Mouse (Mus musculus): Measurements from ENCODE around the gene Slc13a1. TPM values are rescaled to one million over a fixed set of nuclear protein-coding genes. Genes with fewer than 3 reads are reported as not detected.
"Not testable (repeated sequence)": the region's sequence is repeated elsewhere in the genome, so short reads cannot be mapped to it uniquely, and the experiment has no call there.

Gene Slc13a1
- not detected for total RNA-seq (2021)
- long read RNA-seq, experiment 1: 0 reads
- long read RNA-seq, experiment 2: 0 reads

DNA sequence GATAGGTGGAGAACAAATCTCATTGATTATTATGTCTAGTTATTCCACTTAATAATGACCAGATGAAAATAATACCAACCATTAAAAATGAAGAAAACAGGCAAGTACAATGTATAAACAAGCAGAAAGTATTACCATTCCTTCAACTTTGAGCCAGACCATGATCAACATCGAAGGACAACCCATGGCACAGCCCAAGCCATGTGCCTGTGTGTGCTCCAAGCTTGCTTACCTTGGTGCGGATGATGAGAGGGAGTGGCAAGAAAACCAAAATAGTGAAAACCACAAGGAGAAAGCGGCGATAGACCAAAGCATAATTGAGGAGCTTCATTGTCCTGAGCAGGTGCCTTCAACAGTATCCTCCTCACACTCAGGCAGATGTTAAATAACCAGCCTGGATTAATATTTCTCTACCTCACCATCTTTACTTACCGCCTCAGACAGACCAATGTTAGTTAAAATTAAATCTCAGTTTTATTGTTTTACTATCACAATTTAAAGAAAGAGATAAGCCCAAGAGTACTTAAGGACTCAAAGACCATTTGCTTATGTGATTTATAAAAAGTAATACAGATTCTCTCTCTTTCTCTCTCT, at the start of gene Slc13a1:
TSS of gene Slc13a1 (minus strand) at position 359 of the 594 bp plus-strand sequence.
- no peak for DNase-seq (ENCODE audit: low spot score)

DNA sequence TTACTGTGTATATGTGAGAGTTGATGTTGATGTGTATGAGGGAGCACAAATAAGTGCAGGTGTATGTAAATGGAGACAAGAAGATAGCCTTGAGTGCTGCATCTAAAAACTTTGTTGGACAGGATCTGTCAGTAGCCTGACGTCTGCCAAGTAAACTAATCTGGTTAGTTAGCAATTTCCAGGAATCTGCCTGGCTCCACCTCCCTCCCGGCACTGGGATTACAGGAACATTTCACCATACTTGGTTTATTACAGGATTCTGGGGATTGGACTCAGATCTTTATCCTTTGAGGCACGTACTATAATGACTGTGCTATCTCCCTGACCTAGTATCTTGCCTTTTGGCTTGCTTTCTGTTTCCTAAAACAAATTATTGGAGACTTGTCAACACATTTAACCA, 40.0 kb upstream of the Slc13a1 start:
- no peak for DNase-seq (ENCODE audit: low spot score)

DNA sequence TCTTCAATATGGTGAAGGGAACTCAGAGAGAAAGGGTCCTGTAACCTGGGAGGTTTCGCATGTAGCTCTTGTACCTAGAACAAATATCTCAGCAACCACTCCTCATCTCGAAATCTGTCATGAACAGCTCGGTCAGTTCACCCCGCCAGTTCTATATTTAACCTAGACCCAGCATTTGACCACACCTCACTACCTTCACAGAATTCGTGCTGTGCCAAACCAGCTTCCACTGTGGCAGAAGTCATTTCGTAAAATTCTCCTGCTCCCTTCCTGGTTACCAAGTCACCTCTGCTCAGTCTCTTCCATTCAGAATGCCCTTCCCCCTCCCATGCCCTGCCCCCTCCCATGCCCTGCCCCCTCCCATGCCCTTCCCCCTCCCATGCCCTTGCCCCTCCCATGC, 34.3 kb upstream of the Slc13a1 start:
- DNase-seq (ENCODE audit: low spot score): no peak

DNA sequence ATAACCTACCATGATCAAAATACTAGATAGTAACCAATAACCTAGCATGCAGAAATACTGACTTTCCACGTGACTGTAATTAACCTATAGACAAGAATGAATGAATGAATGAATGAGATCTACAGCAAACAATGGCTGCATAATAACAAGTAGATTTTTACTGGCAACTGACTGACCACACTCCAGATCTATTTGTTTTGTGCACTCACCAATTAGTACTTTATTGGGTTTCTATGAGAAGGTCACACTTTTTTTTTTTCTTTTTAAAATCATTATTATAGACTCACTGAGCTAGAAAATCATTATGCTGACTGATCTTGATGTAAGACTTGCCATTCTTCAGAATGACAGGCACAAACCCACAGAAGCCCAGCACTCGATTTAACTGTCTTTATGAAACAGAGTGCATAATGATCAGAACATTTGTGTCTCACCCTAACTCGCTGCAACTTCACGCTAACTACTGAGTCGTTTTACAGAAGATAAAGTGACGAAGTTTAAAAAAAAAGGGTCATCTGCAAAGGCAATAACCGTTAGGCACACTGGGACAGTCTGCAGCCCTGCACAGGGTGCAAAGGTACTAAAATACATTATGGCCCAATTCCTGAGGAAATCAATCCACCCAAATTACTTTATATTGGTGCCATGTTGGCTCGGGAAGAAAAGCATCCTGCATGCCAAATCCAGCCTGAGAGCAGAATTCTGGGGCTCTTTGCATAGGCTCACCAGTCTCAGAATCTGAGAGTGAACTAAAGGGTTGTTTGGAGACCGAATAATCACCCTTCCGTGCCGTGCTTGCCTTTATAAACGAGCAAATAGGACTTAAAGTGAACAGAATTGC, 33.0 kb upstream of the Slc13a1 start:
- no peak for DNase-seq (ENCODE audit: low spot score)

DNA sequence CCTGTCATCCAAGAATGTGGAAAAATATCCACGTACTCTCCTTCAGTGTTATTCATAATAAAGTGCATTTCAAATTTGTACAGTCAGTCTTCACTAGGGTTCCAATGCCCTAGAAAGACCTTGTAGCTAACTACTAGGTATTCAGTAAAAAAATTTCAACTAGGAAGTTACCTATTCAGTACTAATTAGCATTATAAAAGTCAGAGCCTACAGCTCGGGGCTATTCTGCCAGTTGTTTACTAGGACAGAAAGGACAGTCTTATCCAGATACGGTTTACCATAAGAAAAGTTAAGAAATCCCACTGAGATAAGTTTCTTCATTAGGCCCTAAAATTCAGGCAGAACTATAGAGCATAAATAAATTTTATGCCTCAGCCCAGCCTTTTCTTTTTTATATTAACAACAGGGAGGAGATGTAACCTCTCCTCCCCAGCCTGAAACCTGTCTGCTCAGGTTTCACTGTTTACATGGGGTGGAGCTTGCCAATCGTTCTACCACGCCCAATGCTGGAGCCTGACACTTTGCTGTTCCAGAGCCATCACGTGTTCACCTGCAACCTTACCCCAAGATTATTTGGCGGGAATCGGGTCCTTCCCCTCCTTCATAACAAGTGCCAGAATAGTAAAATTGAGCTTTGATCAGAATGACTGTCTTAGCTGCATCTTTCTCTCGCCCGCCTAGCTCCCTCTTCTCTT, 29.8 kb upstream of the Slc13a1 start:
- DNase-seq (ENCODE audit: low spot score): not testable (repeated sequence)

DNA sequence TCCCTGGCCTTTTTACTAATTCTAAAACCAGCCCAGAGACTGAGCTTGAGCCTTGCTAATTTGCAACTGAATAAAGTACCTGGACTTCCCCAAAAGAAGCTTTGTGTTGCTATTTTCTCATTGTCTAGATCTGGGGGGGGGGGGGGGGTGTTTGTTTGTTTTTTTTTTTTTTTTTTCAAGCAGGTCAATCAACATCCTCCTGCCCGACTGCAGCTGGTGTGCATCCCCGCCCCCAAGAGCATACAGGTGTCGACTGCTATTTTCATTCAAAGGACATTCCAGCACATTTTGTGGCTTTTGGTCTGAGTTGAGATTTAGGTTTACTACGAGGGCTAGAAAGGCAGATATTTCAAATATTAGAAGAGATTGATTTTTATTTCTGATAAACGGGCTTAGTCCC, 28.5 kb upstream of the Slc13a1 start:
- DNase-seq (ENCODE audit: low spot score): not testable (repeated sequence)

DNA sequence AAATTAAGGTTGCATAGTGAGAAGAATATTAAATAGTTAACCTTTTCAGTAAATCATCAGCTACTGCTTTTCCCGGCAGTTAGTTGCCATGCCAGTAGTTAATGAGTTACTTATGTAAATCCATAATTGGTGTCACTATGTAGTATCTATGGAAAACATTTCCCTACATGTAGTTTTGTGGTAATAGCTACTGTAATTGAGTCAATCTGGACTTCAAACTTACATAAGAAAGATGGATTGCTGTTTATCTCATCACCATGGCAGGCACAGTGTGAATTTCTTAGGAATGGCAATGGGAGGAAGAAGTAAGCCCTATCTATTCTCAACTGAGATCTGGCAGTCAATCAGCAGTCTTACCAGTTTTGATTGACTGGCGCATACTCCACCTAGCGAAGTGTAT, 15.5 kb upstream of the Slc13a1 start:
- no peak for DNase-seq (ENCODE audit: low spot score)

DNA sequence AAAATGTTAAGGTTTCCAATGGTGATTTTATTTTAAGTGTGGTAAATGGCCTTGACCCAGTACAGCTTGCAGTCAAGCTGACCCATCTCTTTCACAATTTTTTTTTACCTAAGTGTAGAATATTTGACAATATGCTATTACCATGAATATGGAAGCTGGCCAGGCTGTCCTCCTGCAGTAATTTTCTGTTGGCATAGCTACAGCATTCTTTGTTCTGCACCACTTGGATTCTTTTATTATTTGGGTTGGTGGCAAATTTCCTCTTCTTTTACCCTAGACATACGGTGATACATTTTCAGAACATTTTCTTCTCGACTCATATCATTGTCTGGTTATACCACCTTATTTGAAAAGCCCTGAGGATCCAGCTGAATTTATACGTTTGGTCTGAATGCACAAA, 7.5 kb upstream of the Slc13a1 start:
- DNase-seq (ENCODE audit: low spot score): no peak

DNA sequence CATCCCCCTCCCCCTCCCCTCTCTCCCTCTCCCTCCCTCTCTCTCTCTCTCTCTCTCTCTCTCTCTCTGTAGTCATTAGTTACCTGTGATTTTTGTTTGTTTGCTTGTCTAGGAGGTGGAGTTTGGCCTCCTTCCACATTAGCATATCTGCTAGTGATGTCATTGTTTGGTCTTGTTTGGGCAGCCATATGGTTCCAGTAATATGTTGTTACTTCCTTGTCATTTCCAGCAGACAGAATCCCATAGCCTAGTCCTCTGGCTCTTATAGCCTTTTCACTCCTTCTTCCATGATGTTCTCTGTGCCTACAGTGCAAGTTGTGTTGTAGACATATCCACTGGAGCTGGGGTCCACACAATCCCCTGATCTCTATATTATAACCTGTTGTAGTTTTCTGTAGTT, 6.1 kb upstream of the Slc13a1 start:
- DNase-seq (ENCODE audit: low spot score): no peak

DNA sequence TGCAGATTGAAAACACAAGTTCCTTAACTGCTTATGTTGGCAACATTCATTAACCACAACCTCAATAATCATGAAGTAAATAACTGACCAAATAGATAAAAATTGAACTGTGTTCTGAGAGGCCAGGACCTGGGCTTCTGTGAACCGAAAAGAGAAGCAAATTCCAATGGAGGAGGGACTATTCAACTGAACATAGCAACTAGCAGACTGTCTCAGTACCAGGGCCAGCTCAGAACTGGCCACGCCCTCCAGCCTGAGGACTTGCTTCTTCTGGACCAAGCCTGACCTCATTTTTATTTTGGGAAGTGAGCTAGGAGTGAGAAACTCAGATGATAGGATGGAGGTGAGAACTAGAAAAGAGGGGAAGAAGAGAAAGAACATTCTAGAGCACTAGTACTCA, 4.8 kb upstream of the Slc13a1 start:
- no peak for DNase-seq (ENCODE audit: low spot score)

DNA sequence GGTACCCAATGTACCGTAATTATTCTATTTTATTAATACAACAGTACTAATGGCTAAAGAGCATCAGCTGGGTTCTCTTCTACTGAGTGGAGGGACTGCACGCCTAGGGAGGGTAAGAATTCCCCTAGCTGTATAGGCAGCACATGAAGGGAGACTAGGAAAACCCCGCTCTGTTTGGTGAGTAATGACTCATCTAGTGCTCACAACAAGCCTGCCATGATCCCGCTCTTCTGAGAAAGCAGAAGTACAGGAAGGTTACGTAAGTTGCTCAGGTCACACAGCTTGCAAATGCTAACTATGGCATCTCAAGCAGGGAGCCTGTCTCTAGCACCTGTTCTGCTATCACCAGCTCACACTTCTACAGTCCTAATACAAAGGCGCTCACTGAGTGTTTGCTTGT, 1.1 kb downstream of the Slc13a1 start:
- DNase-seq (ENCODE audit: low spot score): no peak

DNA sequence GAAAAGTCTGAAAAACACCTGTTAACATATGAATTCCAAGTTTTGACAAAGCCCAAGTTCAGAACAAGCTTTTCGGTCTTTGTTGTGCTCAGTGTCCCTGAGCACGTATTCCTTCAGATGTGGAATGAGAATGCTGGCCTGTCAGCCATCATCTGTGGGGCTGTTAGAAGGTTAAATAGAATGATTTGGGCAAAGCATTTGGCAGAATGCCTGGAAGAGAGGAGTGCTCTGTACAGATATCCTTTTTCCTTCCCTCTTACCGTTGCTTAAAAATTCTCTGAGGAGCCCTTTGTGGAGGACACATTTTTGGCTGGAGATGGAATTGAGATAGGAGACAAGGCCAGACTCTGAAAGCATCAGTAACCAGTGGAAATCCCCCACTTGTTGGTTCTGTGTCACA, 2.6 kb downstream of the Slc13a1 start:
- no peak for DNase-seq (ENCODE audit: low spot score)

DNA sequence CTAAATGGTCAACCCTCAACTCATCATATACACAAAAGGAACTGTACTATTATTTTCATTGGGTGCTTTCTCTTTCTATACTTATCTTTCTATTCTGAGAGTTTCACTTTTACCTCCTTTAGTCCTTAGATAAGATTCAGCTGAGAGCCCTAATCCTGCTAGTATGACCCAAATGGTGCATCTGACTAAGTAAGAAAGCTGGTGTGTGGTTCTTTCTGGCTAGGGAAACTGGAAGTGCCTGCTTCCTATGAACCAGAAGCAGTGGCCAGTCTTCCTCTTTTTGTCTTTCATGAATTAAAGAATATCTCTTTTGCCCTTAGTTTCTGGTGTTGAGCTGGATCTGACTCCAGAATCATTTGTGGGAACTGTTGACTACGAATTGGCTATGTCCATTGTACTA, 8.1 kb downstream of the Slc13a1 start:
- no peak for DNase-seq (ENCODE audit: low spot score)

DNA sequence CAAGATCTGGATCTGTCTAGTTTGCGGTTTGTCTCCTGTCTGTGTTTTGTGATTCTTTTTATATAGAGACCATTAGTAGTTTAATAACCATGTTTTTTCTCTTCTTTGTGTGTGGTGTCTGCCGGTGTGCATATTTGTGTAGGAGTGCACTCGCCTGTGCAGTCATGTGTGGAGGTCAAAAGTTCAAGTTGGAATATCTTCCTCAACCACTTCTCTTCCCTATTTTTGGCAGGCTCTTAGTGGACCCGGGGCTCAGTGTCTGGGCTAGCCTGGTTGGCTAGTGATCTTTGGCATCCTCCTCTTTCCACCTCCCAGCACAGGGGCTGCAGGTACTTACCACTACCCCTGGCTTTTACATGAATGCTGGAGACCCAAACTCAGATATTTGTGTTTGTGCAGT, 13.0 kb downstream of the Slc13a1 start:
- DNase-seq (ENCODE audit: low spot score): no peak

DNA sequence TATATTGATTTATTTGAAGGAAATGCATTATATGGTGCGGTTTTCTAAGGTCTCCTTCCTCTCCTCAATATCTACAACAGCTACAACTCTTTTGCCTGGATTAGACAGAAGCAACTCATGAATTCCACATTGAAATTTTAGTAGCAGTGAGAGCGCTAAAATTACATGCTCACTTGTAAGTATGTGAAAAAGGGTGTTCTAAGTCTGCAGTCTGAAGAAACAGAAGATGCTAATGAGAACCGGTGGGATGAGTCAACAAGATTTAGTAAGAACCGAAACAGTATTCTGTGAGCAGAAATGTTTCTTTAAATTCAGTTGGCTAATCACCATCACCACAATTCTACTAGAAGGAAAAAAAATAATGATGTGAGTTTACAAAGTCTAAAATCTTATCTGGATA, 34.9 kb downstream of the Slc13a1 start:
- DNase-seq (ENCODE audit: low spot score): no peak

DNA sequence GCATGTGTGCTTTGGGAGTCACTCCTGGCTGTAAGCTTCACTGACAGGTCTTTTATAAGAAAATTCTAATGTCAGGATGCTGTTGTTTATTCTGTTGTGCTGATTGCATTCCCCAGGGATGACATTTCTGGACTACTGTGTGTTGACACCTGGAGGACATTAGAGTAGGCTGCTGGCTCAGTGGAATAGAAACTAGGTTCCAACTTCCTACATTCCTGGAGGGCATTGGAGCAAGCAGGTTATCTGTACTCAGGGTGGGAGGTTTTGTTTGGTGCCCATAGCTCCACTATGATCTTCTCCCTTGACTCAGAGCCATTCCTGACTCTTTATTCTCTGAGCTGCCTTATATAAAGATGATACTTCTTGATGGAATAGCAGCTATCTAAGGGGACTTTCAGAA, 45.3 kb downstream of the Slc13a1 start:
- DNase-seq (ENCODE audit: low spot score): no peak

DNA sequence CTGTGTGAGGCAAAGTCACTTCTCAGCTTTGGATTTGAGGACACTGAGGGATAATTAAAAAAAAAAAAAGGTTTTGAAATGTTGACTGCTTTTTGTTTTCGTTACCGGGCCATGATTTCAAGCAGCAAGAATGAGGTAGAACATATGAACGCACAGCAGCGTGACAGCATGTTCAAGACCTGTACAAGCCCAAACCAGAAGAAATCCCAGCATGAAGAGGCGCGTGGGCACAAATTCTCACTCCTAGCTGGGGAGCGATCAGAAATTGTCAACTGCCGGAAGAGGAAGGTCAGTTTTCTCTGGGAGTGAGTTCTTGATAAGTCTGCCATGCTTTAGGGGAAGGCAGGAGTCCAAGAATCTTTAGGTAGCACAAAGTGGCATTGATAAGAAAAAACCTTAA, 56.3 kb downstream of the Slc13a1 start:
- DNase-seq (ENCODE audit: low spot score): no peak

DNA sequence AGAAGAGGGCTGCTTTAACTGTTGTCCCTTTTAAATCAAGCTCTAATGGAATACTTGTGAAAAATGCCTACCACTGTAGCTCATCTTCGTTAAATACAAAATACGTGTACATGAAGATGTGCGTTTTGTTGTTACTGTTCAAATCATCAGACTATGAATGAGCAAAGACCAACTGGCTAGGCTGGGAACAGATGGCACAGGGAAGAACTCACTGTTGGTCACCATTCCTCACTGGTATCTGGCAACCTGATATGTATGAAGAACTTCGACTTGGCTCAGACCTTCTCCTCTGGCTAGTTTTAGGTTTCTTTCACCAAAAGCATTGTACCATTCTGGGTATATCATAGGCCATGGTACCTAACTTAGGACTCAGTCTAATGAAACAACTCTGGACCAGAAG, 59.4 kb downstream of the Slc13a1 start:
- DNase-seq (ENCODE audit: low spot score): no peak

DNA sequence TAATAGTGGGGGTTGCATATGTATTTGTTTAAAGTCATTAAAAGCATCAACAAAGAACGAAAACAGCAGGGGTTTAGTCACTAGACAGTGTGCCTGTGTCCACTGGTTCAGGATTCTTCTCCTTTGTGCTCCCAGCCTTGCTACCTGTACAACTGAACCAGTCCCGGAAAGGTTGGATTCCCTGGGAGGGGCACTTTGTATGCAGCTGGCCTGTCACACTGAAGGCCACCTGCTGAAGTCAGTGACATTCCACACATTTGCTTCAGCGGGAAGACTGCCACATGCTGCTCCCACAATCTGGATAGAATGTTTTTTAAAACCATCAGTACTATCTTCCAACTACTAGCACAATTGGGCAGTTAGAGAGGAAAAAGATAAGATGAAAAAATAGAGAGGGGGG, 61.7 kb downstream of the Slc13a1 start:
- no peak for DNase-seq (ENCODE audit: low spot score)

DNA sequence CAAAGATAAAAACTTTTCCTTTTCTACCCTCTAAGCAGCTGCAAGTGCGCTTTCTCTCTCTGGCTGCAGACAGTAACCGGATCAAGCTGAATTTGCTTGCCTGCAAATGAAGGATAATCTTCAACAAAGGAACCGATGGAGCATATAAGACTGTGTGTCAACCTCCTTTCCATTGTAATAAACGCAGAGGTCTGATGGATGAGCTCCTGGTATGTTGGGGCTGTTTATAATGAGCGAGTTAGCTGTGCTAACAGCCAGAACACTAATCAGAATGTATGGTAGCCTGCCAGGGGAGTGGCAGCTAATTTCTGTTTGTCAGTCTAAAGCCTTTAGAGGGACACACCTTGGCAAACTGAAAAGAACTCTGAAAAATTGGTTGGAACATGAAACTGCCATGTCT, 62.2 kb downstream of the Slc13a1 start:
- DNase-seq (ENCODE audit: low spot score): no peak

DNA sequence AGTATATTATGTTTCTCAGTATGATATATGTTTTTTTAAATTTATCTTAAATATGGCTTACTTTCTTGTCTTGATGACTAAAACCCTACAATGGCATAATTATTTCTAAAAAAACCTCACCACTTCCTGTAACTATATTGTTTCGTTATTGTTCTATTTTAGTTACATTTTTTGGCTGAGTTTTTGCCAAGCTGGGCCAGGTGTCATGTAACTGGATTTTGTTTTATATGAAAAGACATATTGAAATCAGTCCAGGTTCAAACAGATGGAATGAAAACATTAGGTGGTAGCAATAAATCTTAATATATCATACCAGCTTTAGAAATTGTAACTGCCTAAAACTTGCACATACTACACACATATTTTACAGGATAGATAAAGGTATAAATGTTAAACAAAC, 66.6 kb downstream of the Slc13a1 start:
- DNase-seq (ENCODE audit: low spot score): no peak

DNA sequence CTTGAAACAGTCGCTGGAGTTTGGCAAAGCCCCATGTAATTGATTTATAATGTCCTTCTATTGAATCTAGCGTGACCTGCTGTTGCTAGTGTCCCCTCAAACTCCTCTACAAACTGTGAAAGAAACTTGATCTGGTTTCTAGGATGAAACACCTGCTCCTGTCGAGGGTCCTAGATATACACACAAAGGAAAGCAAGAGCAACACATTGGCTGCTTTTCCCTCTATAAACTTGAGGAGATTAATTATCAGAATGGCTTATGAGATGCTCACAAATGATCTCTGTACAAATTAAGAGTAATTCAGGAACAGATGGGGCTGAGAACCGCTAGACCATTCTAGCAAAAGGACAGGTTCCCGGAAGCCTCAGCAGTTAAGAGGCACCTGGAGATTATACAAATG, 67.2 kb downstream of the Slc13a1 start:
- DNase-seq (ENCODE audit: low spot score): no peak

DNA sequence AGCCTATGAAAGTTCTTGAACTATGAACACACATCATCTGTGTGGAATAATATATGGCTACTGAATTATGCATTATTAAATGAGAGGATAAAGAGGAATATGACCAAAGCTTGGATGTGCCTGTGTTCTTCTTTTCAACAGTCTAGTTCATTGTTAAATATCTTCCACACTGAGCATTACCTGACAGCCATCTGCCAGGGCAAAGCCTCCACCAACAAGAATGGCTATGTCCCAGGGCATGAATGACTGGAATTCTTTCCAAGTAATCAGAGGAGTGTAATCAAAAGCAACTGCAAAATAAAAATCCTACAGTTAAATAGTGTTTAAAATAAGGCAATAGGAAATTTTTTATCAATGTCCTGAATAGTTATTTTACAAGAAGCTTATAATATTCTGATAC, 70.5 kb downstream of the Slc13a1 start:
- DNase-seq (ENCODE audit: low spot score): no peak
